Mouse (Mus musculus) limb, embryonic 13.5 days (tissue): Measurements from ENCODE around the gene Gramd4. TPM values are rescaled to one million over a fixed set of nuclear protein-coding genes. Genes with fewer than 3 reads are reported as not detected.

Experiments
- ATAC-seq: fragments of 200-750 bp; cut with Nextera tagmentation; 2 replicates; pipeline ENCODE4 v1.8.0; 2017; ENCODE audit warnings: low read depth, moderate number of reproducible peaks, moderate TSS enrichment; ENCODE audit not compliant: low FRiP score
- H3K27ac ChIP-seq: fragments of 300-500 bp; sonication (generic); 2 replicates; pipeline ENCODE4 v1.5.1; 2015; ENCODE audit warnings: inconsistent platforms, mild to moderate bottlenecking, moderate library complexity
- H3K27me3 ChIP-seq: fragments of 300-500 bp; sonication (generic); 2 replicates; pipeline ENCODE4 v1.6.1; 2015; ENCODE audit warnings: mild to moderate bottlenecking, inconsistent platforms
- H3K36me3 ChIP-seq: fragments of 300-500 bp; sonication (generic); 2 replicates; pipeline ENCODE4 v1.6.1; 2015; ENCODE audit warnings: inconsistent platforms, mild to moderate bottlenecking, moderate library complexity
- H3K4me1 ChIP-seq: fragments of 300-500 bp; sonication (generic); 2 replicates; pipeline ENCODE4 v1.6.1; 2015; ENCODE audit warnings: inconsistent platforms
- H3K4me2 ChIP-seq: fragments of 300-500 bp; sonication (generic); replicated peaks from 2 replicates; pipeline ENCODE4 v1.6.1; 2015; ENCODE audit warnings: inconsistent platforms, mild to moderate bottlenecking, moderate library complexity
- H3K4me3 ChIP-seq: fragments of 300-500 bp; sonication (generic); 2 replicates; pipeline ENCODE4 v1.5.1; 2015; ENCODE audit warnings: moderate library complexity, mild to moderate bottlenecking, inconsistent platforms
- H3K9ac ChIP-seq: fragments of 300-500 bp; sonication (generic); 2 replicates; pipeline ENCODE4 v1.6.1; 2015; ENCODE audit warnings: mild to moderate bottlenecking, inconsistent platforms
- H3K9me3 ChIP-seq: fragments of 300-500 bp; sonication (generic); 2 replicates; pipeline ENCODE4 v1.6.1; 2016; ENCODE audit warnings: inconsistent platforms
- WGBS: fragments of 180-500 bp; shearing (Covaris S2); methylation state at CpG from one replicate; pipeline ENCODE4 v1.1.7; 2015; 5-methylcytosine and 5-hydroxymethylcytosine counted together
- polyA plus RNA-seq: library from polyadenylated mRNA; unstranded; fragments of >200 nt; fragmentation: Nextera tagmentation; extraction: Ambion mirVana; gene quantifications from 2 replicates; pipeline ENCODE4 v1.2.1, GENCODE M21; 2015

The Gramd4 gene
- polyA plus RNA-seq, 1 experiment from 2014 or later: 15.3 TPM

- H3K27ac ChIP-seq: peak overlapping the region; percentile 82
- 53% methylated on average over 8 of the region's 8 CpGs for WGBS
- H3K4me3 ChIP-seq: no peak overlapping the region
- ATAC-seq: peak; percentile 16; the same call in 1 of the 2 replicates
- H3K36me3 ChIP-seq: 0 out of 2 replicates have a peak, but pooled peaks cover 4% of the 10 kb centered on the region
- no peak overlapping the region for H3K9ac ChIP-seq
- H3K4me2 ChIP-seq: peak overlapping the region; percentile 30; the same call in 1 of the 2 replicates
- peaks cover 72% of the 10 kb centered on the region for H3K4me1 ChIP-seq
- H3K27me3 ChIP-seq: no peaks in the 10 kb centered on the region
- H3K9me3 ChIP-seq: no peaks in the 10 kb centered on the region
These were observed 28.8 kb downstream of the Gramd4 start for GRCm38 (mm10) chr15:86086291-86086706.

DNA sequence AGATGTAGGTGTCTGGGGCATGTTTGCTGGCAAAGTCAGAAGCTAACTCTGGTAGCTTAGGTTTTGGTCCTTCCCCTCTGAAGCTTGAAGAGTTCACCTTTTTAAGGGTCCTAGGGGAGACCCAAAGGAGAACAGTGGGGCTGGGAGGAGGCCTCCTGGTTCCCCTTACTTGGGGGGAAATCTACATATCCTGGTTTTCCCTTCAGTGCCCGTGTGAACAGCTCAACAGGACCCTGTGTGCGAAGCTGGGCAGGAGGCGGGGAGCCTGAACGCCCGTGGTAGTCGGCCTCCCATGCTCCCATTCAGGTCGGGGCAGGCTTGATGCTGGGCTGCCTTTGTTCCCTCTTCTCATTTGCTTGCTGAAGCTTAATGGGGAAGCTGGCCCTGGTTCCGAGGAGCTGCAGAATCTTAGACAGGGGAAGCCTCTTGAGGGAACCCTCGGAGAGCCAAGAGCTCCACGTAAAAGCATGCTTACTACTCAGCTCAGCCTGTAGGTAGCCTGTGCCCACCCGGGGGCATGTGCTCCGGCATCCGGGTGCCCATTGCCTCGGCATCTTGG, 30.2 kb downstream of the Gramd4 start:
- Histone ChIP-seq H3K4me1 (peaks cover 64% of the 10 kb centered on the region), H3K9me3 (no peaks in the 10 kb centered on the region), H3K4me3 (no peak overlapping the region), H3K4me2 (no peak overlapping the region), H3K27ac (no peak overlapping the region), H3K36me3 (peaks cover 10% of the 10 kb centered on the region; the same call in 1 of the 2 replicates), H3K27me3 (no peaks in the 10 kb centered on the region), H3K9ac (no peak overlapping the region)
- WGBS: 68% methylated on average over 14 of the region's 14 CpGs
- ATAC-seq: no peak

DNA sequence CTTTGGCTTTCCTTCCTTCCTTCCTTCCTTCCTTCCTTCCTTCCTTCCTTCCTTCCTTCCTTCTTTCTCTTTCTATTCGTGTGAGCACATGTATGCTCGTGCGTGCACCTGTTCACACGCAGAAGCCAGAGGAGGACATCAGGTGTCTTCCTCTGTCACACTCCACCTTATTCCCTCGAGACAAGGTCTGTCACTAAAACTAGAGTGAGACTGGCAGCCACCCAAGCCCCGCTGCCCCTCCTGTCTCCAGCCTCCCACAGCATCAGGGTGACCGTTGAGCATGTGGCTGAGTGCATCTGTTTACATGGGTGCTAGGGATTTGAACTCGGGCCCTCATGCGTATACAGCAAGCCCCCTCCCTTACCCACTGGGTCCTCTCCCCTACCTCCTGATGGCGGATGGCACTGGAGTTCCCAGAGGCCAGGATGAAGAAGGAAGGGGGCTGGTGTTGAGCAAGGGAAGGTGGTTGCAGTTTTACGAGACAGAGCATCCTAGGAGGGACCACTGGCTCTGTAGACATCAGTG, 30.8 kb downstream of the Gramd4 start:
- Histone ChIP-seq H3K27ac (no peak overlapping the region), H3K36me3 (peaks cover 16% of the 10 kb centered on the region), H3K9me3 (no peaks in the 10 kb centered on the region), H3K4me1 (peaks cover 58% of the 10 kb centered on the region), H3K9ac (no peak overlapping the region), H3K4me3 (no peak overlapping the region), H3K27me3 (no peaks in the 10 kb centered on the region), H3K4me2 (no peak overlapping the region)
- no peak for ATAC-seq
- 93% methylated on average over 11 of the region's 11 CpGs for WGBS

- no peaks in the 10 kb centered on the region for H3K27me3 ChIP-seq
- peaks cover 50% of the 10 kb centered on the region for H3K4me1 ChIP-seq
- H3K9me3 ChIP-seq: no peaks in the 10 kb centered on the region
- H3K9ac ChIP-seq: no peak overlapping the region
- H3K4me2 ChIP-seq: no peak overlapping the region
- ATAC-seq: no peak
- WGBS: 75% methylated on average over 13 of the region's 13 CpGs
- H3K4me3 ChIP-seq: no peak overlapping the region
- no peak overlapping the region for H3K27ac ChIP-seq
- H3K36me3 ChIP-seq: peaks cover 19% of the 10 kb centered on the region
These were observed 31.7 kb downstream of the Gramd4 start for GRCm38 (mm10) chr15:86089091-86089744.

DNA sequence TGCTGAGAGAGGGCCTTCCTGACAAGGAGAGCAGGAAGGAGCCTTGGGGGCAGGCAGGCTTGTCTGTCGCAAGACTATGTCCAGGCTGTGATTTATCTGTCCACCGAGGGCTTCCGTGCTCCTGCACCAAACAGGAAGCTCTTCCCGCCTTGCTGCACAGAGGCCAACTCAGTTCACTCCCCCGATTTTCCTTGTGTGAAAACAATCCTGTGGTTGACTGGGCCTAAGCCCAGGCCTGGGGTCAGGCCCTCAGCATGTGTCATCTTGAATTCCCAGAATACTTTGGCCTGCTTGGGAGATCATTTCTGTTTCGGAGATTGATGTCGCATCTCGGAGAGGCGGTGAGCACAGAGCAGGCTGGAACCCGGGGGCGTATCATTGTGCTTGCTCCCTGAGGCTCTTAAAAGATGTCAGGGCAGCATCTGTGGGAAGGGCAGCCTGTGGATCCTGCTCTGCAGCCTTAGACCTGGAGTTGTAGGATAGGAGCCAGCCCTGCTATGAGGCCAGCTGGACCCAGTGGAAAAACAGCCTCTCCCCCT, 32.6 kb downstream of the Gramd4 start:
- Histone ChIP-seq H3K27me3 (no peaks in the 10 kb centered on the region), H3K4me2 (no peak overlapping the region), H3K9ac (peak overlapping the region; percentile 15; the same call in 1 of the 2 replicates), H3K36me3 (peaks cover 21% of the 10 kb centered on the region), H3K27ac (no peak overlapping the region), H3K4me3 (no peak overlapping the region), H3K4me1 (peaks cover 44% of the 10 kb centered on the region), H3K9me3 (no peaks in the 10 kb centered on the region)
- 50% methylated on average over 11 of the region's 11 CpGs for WGBS
- ATAC-seq: no peak

GRCm38 (mm10) chr15:86090578-86090977, 33.1 kb downstream of the Gramd4 start:
- H3K27ac ChIP-seq: no peak overlapping the region
- H3K4me3 ChIP-seq: no peak overlapping the region
- H3K36me3 ChIP-seq: peaks cover 24% of the 10 kb centered on the region
- no peaks in the 10 kb centered on the region for H3K9me3 ChIP-seq
- peaks cover 39% of the 10 kb centered on the region for H3K4me1 ChIP-seq
- ATAC-seq: no peak
- H3K27me3 ChIP-seq: no peaks in the 10 kb centered on the region
- no peak overlapping the region for H3K9ac ChIP-seq
- H3K4me2 ChIP-seq: no peak overlapping the region
- 92% methylated on average over 8 of the region's 8 CpGs for WGBS

- Histone ChIP-seq H3K9me3 (no peaks in the 10 kb centered on the region), H3K27me3 (no peaks in the 10 kb centered on the region), H3K4me2 (no peak overlapping the region), H3K4me3 (no peak overlapping the region), H3K9ac (no peak overlapping the region), H3K36me3 (peaks cover 27% of the 10 kb centered on the region), H3K27ac (no peak overlapping the region), H3K4me1 (peaks cover 31% of the 10 kb centered on the region)
- WGBS: 94% methylated on average over 23 of the region's 23 CpGs
- no peak for ATAC-seq
These were observed 33.9 kb downstream of the Gramd4 start for GRCm38 (mm10) chr15:86091201-86091997.

DNA sequence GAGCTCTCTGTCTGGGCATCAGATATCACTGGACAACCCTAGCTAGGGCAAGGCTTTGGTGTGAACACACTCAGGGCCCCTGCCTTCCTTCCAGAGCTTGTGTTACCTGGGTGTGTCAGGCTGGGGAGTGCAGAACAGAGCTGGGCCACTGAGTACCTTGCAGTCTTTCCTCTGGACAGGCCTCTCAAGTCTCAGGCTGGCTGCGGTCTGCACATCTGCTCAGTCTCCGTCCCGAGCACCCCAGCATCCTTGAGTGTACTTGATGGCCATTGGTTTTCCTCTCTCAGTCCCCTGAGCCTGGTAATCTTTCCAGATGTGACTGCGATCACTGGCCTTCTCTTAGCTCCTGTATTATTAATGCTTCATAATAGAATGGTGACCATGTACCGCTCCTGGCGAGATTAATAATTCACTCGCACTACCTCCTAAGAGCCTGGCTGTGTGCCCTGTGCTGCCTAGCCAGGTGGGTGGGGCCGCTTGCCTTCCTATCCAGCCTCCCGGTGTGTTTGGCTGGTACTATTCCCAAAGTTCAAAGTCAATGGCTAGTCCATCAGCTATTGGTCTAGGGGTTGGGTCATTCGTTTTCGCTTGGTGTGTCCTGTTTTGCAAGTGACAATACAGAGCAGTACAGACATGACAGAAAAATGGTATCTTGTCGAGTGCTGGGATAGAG, 34.6 kb downstream of the Gramd4 start:
- Histone ChIP-seq H3K27me3 (no peaks in the 10 kb centered on the region), H3K4me1 (peaks cover 23% of the 10 kb centered on the region)
- 86% methylated on average over 12 of the region's 12 CpGs for WGBS

GRCm38 (mm10) chr15:86093236-86093635, 35.7 kb downstream of the Gramd4 start:
- H3K27ac ChIP-seq: no peak overlapping the region
- H3K36me3 ChIP-seq: peaks cover 28% of the 10 kb centered on the region
- H3K4me2 ChIP-seq: no peak overlapping the region
- H3K9ac ChIP-seq: no peak overlapping the region
- H3K27me3 ChIP-seq: no peaks in the 10 kb centered on the region
- 76% methylated on average over 1 of the region's 1 CpGs for WGBS
- peaks cover 14% of the 10 kb centered on the region for H3K4me1 ChIP-seq
- H3K9me3 ChIP-seq: no peaks in the 10 kb centered on the region
- no peak overlapping the region for H3K4me3 ChIP-seq
- no peak for ATAC-seq

More for the DNA sequence above, 34.6 kb downstream of the Gramd4 start:
- no peak overlapping the region for H3K27ac ChIP-seq
- peaks cover 28% of the 10 kb centered on the region for H3K36me3 ChIP-seq
- H3K4me2 ChIP-seq: no peak overlapping the region
- no peak overlapping the region for H3K9ac ChIP-seq
- H3K4me3 ChIP-seq: no peak overlapping the region
- no peak for ATAC-seq
- H3K9me3 ChIP-seq: no peaks in the 10 kb centered on the region

GRCm38 (mm10) chr15:86094324-86095121, 37.0 kb downstream of the Gramd4 start:
- H3K9me3 ChIP-seq: no peaks in the 10 kb centered on the region
- peaks cover 37% of the 10 kb centered on the region for H3K36me3 ChIP-seq
- ATAC-seq: no peak
- H3K4me3 ChIP-seq: no peak overlapping the region
- H3K4me1 ChIP-seq: peaks cover 7% of the 10 kb centered on the region
- no peak overlapping the region for H3K27ac ChIP-seq
- no peak overlapping the region for H3K4me2 ChIP-seq
- no peak overlapping the region for H3K9ac ChIP-seq
- H3K27me3 ChIP-seq: no peaks in the 10 kb centered on the region
- 67% methylated on average over 10 of the region's 10 CpGs for WGBS
